Mouse (Mus musculus) neural tube, embryonic 12.5 days (tissue): Measurements from ENCODE around the gene Plod2. TPM values are rescaled to one million over a fixed set of nuclear protein-coding genes. Genes with fewer than 3 reads are reported as not detected.

Experiments
- ATAC-seq: fragments of 200-750 bp; cut with Nextera tagmentation; 2 replicates; pipeline ENCODE4 v1.8.0; 2017; ENCODE audit warnings: low read depth, mild to moderate bottlenecking, moderate TSS enrichment, moderate library complexity; ENCODE audit not compliant: low FRiP score
- H3K27ac ChIP-seq: fragments of 300-500 bp; sonication (generic); 2 replicates; pipeline ENCODE4 v1.5.1; 2016
- H3K27me3 ChIP-seq: fragments of 300-500 bp; sonication (generic); replicated peaks from 2 replicates; pipeline ENCODE4 v1.6.1; 2016; ENCODE audit warnings: mild to moderate bottlenecking
- H3K36me3 ChIP-seq: fragments of 300-500 bp; sonication (generic); 2 replicates; pipeline ENCODE4 v1.6.1; 2016; ENCODE audit warnings: mild to moderate bottlenecking
- H3K4me1 ChIP-seq: fragments of 300-500 bp; sonication (generic); 2 replicates; pipeline ENCODE4 v1.6.1; 2016
- H3K4me2 ChIP-seq: fragments of 300-500 bp; sonication (generic); replicated peaks from 2 replicates; pipeline ENCODE4 v1.6.1; 2016; ENCODE audit warnings: mild to moderate bottlenecking
- H3K4me3 ChIP-seq: fragments of 300-500 bp; sonication (generic); 2 replicates; pipeline ENCODE4 v1.5.1; 2016
- H3K9ac ChIP-seq: fragments of 300-500 bp; sonication (generic); 2 replicates; pipeline ENCODE4 v1.6.1; 2016; ENCODE audit warnings: mild to moderate bottlenecking
- H3K9me3 ChIP-seq: fragments of 300-500 bp; sonication (generic); 2 replicates; pipeline ENCODE4 v1.6.1; 2016; ENCODE audit warnings: mild to moderate bottlenecking
- WGBS: fragments of 180-500 bp; shearing (Covaris S2); methylation state at CpG from one replicate; pipeline ENCODE4 v1.1.7; 2016; 5-methylcytosine and 5-hydroxymethylcytosine counted together
- polyA plus RNA-seq: library from polyadenylated mRNA; unstranded; fragments of >200 nt; fragmentation: Nextera tagmentation; extraction: Ambion mirVana; gene quantifications from 2 replicates; pipeline ENCODE4 v1.2.1, GENCODE M21; 2016

Plod2 gene
- polyA plus RNA-seq, 1 experiment from 2014 or later, result 32.8 TPM

- Histone ChIP-seq H3K36me3 (no peaks in the 10 kb centered on the region), H3K9ac (no peak overlapping the region), H3K27ac (no peak overlapping the region), H3K27me3 (no peaks in the 10 kb centered on the region), H3K4me3 (no peak overlapping the region), H3K4me1 (no peaks in the 10 kb centered on the region), H3K9me3 (no peaks in the 10 kb centered on the region), H3K4me2 (no peak overlapping the region)
- WGBS, result 79% methylated on average over 8 of the region's 8 CpGs
- ATAC-seq, result no peak
These were observed 71.2 kb downstream of the Plod2 start for GRCm38 (mm10) chr9:92613206-92613605.

- no peak overlapping the region for H3K27ac ChIP-seq
- no peaks in the 10 kb centered on the region for H3K36me3 ChIP-seq
- WGBS, result 92% methylated on average over 2 of the region's 2 CpGs
- no peaks in the 10 kb centered on the region for H3K9me3 ChIP-seq
- H3K9ac ChIP-seq, result no peak overlapping the region
- no peak overlapping the region for H3K4me2 ChIP-seq
- no peaks in the 10 kb centered on the region for H3K27me3 ChIP-seq
- ATAC-seq, result no peak
- no peak overlapping the region for H3K4me3 ChIP-seq
- H3K4me1 ChIP-seq, result no peaks in the 10 kb centered on the region
These were observed 74.4 kb downstream of the Plod2 start for GRCm38 (mm10) chr9:92616418-92616817.

GRCm38 (mm10) chr9:92617376-92617775, 75.4 kb downstream of the Plod2 start:
- Histone ChIP-seq H3K27ac (no peak overlapping the region), H3K9ac (no peak overlapping the region), H3K4me3 (no peak overlapping the region), H3K4me2 (no peak overlapping the region), H3K27me3 (no peaks in the 10 kb centered on the region), H3K9me3 (no peaks in the 10 kb centered on the region), H3K36me3 (no peaks in the 10 kb centered on the region), H3K4me1 (no peaks in the 10 kb centered on the region)
- WGBS, result 88% methylated on average over 2 of the region's 2 CpGs
- ATAC-seq, result no peak

- no peaks in the 10 kb centered on the region for H3K4me1 ChIP-seq
- H3K9ac ChIP-seq, result no peak overlapping the region
- H3K27ac ChIP-seq, result no peak overlapping the region
- H3K36me3 ChIP-seq, result no peaks in the 10 kb centered on the region
- H3K27me3 ChIP-seq, result no peaks in the 10 kb centered on the region
- H3K4me3 ChIP-seq, result no peak overlapping the region
- ATAC-seq, result no peak
- H3K4me2 ChIP-seq, result no peak overlapping the region
- no peaks in the 10 kb centered on the region for H3K9me3 ChIP-seq
- 84% methylated on average over 1 of the region's 1 CpGs for WGBS
These were observed 78.1 kb downstream of the Plod2 start for GRCm38 (mm10) chr9:92620088-92620487.

- ATAC-seq, result no peak
- Histone ChIP-seq H3K4me1 (no peaks in the 10 kb centered on the region), H3K4me3 (no peak overlapping the region), H3K9ac (no peak overlapping the region), H3K36me3 (no peaks in the 10 kb centered on the region), H3K4me2 (no peak overlapping the region), H3K27ac (no peak overlapping the region), H3K27me3 (no peaks in the 10 kb centered on the region), H3K9me3 (no peaks in the 10 kb centered on the region)
- WGBS, result 65% methylated on average over 3 of the region's 3 CpGs
These were observed 79.2 kb downstream of the Plod2 start for GRCm38 (mm10) chr9:92621246-92621645.

GRCm38 (mm10) chr9:92621878-92622282, 79.9 kb downstream of the Plod2 start:
- H3K4me2 ChIP-seq, result no peak overlapping the region
- H3K9ac ChIP-seq, result no peak overlapping the region
- no peak for ATAC-seq
- no peak overlapping the region for H3K27ac ChIP-seq
- H3K4me1 ChIP-seq, result no peaks in the 10 kb centered on the region
- WGBS, result 76% methylated on average over 2 of the region's 2 CpGs
- H3K27me3 ChIP-seq, result no peaks in the 10 kb centered on the region
- no peak overlapping the region for H3K4me3 ChIP-seq
- H3K9me3 ChIP-seq, result no peaks in the 10 kb centered on the region
- H3K36me3 ChIP-seq, result no peaks in the 10 kb centered on the region

- H3K4me2 ChIP-seq, result no peak overlapping the region
- WGBS, result 95% methylated on average over 3 of the region's 3 CpGs
- ATAC-seq, result no peak
- no peak overlapping the region for H3K4me3 ChIP-seq
- H3K36me3 ChIP-seq, result no peaks in the 10 kb centered on the region
- H3K27ac ChIP-seq, result no peak overlapping the region
- no peaks in the 10 kb centered on the region for H3K4me1 ChIP-seq
- no peaks in the 10 kb centered on the region for H3K27me3 ChIP-seq
- H3K9me3 ChIP-seq, result no peaks in the 10 kb centered on the region
- H3K9ac ChIP-seq, result no peak overlapping the region
These were observed 92.8 kb downstream of the Plod2 start for GRCm38 (mm10) chr9:92634792-92635191.

GRCm38 (mm10) chr9:92639200-92639897, 97.3 kb downstream of the Plod2 start:
- no peaks in the 10 kb centered on the region for H3K27me3 ChIP-seq
- no peak for ATAC-seq
- no peak overlapping the region for H3K4me2 ChIP-seq
- no peak overlapping the region for H3K27ac ChIP-seq
- no peak overlapping the region for H3K4me3 ChIP-seq
- H3K36me3 ChIP-seq, result no peaks in the 10 kb centered on the region
- H3K4me1 ChIP-seq, result no peaks in the 10 kb centered on the region
- H3K9me3 ChIP-seq, result no peaks in the 10 kb centered on the region
- H3K9ac ChIP-seq, result no peak overlapping the region
- WGBS, result 88% methylated on average over 6 of the region's 6 CpGs

GRCm38 (mm10) chr9:92641717-92642116, 99.7 kb downstream of the Plod2 start:
- WGBS, result 94% methylated on average over 1 of the region's 1 CpGs

More at GRCm38 (mm10) chr9:92641717-92642116, 99.7 kb downstream of the Plod2 start:
- Histone ChIP-seq H3K36me3 (no peaks in the 10 kb centered on the region), H3K9ac (no peak overlapping the region), H3K4me3 (no peak overlapping the region), H3K4me2 (no peak overlapping the region), H3K4me1 (no peaks in the 10 kb centered on the region), H3K27ac (no peak overlapping the region), H3K27me3 (no peaks in the 10 kb centered on the region), H3K9me3 (0 out of 2 replicates have a peak, but pooled peaks cover 3% of the 10 kb centered on the region)
- no peak for ATAC-seq

Other genes starting within 250 kb of the Plod2 start
- gene 1700057G04Rik, start 232.8 kb upstream of the Plod2 start, polyA plus RNA-seq, result not detected in 2 replicates
- gene Plscr4, start 84.8 kb upstream of the Plod2 start, polyA plus RNA-seq, result 2.5 and 2.8 TPM in 2 replicates